ENCODE assay signal across 8 mouse cellular contexts in genomic region chr1:36709854-36710280, GRCm38 (mm10). TPM values are rescaled to one million over a fixed set of nuclear protein-coding genes. Genes with fewer than 3 reads are reported as not detected.
A peak's percentile ranks its signal among the peaks of the same experiment; 100 is the strongest.
DNase-seq lines count a peak whose midpoint lies in the region; ATAC-seq lines count a peak whose summit lies in the region.

4933424G06Rik (plus strand) TSS chr1:36710149.

- peak within 1 kb of the TSS; percentile 78 for H3K4me2 ChIP-seq in hindbrain, embryonic 15.5 days

- DNase-seq in T-cell, adult 2 months (ENCODE audit: low spot score) = peak; percentile 99
- peak; percentile 96 to 99 for DNase-seq in cerebellum, postnatal 36 days
- peak; percentile 97 to 98 for DNase-seq in frontal cortex, postnatal 36 days (ENCODE audit: low spot score in 2 of 2)
- DNase-seq in left cerebral cortex, adult 11 months (ENCODE audit: low spot score) = peak; percentile 97
- DNase-seq in lung, postnatal 4 days = peak; percentile 98 to 99
- DNase-seq in retina, postnatal 7 days (ENCODE audit: low read depth, low spot score) = peak; percentile 96
- DNase-seq in urinary bladder, adult 2 months (ENCODE audit: low spot score) = peak; percentile 94

- H3K9ac ChIP-seq in hindbrain, embryonic 15.5 days = peak within 1 kb of the TSS; percentile 74

- H3K4me3 ChIP-seq in hindbrain, embryonic 15.5 days = peak within 1 kb of the TSS; percentile 64

- peaks cover 22% of the 10 kb centered on the region for H3K36me3 ChIP-seq in hindbrain, embryonic 15.5 days

- WGBS in hindbrain, embryonic 15.5 days = under 1% methylated on average over 29 of the region's 29 CpGs

- H3K27me3 ChIP-seq in hindbrain, embryonic 15.5 days = no peaks in the 10 kb centered on the region

- H3K27ac ChIP-seq in hindbrain, embryonic 15.5 days (replicated peaks) = peak within 1 kb of the TSS; percentile 80

- H3K4me1 ChIP-seq in hindbrain, embryonic 15.5 days (replicated peaks) = peaks cover 25% of the 10 kb centered on the region

- peak; percentile 97 for ATAC-seq in hindbrain, embryonic 15.5 days (ENCODE audit: low FRiP score, low read depth)

- H3K9me3 ChIP-seq in hindbrain, embryonic 15.5 days = no peaks in the 10 kb centered on the region

RNA-seq across cellular contexts. Expression of gene 4933424G06Rik, which starts in this region (rescaled TPM):
- polyA plus RNA-seq in hindbrain, embryonic 15.5 days (2015; fragmentation: Nextera tagmentation; extraction: Ambion mirVana) = 0.56 and 0.64 TPM in 2 replicates
- 0.10 and 0.14 TPM in 2 replicates for polyA plus RNA-seq in urinary bladder, adult 2 months (2012; rRNA removed)

Comparison
In these comparisons a context has a peak if more than half of its experiments do, and no peak if none do; other contexts are left out.
1. Peak in every context shown above with its lines: DNase-seq, ATAC-seq, H3K4me3 ChIP-seq and H3K27ac ChIP-seq.
2. Peak in ATAC-seq, H3K4me3 ChIP-seq, H3K27ac ChIP-seq, H3K9ac ChIP-seq and H3K4me2 ChIP-seq in hindbrain, embryonic 15.5 days; RNA of the gene not detected or under 1 TPM.
3. Peak in DNase-seq in urinary bladder, adult 2 months; RNA of the gene not detected or under 1 TPM.